Mouse (Mus musculus) bone marrow, adult 2 months (tissue): ENCODE data around the gene Pan3.

Experiments used
- CTCF ChIP-seq: fragments of 200-500 bp; IDR thresholded peaks from 2 replicates; pipeline ENCODE4 v1.5.1; 2011; ENCODE audit warnings: low read length, control low read depth; ENCODE audit not compliant: control insufficient read depth, insufficient read depth
- POLR2A ChIP-seq: fragments of 200-500 bp; IDR thresholded peaks from 2 replicates; pipeline ENCODE4 v1.6.1; 2011; ENCODE audit warnings: low read depth, mild to moderate bottlenecking, control low read depth, low read length, borderline replicate concordance; ENCODE audit not compliant: control insufficient read depth

GRCm38 (mm10) chr5:147495961-147496360 lies 66.0 kb downstream of the Pan3 start:
- no peak for TF ChIP-seq POLR2A
- TF ChIP-seq CTCF: no peak
